Mouse (Mus musculus) layer of hippocampus, adult 8-10 months (tissue): ENCODE results near the gene Tnfsfm13. TPM values are rescaled to one million over a fixed set of nuclear protein-coding genes. Genes with fewer than 3 reads are reported as not detected.
A peak's percentile ranks its signal among the peaks of the same experiment; 100 is the strongest.

ENCODE experiments used
- DNase-seq, 2 experiments: peaks; one replicate each; pipeline ENCODE4 v3.0.0; 2022; ENCODE audit warnings: low spot score in 2 of 2
- total RNA-seq, 4 experiments: library from RNA; stranded (reverse); gene quantifications; 2 replicates each; pipeline ENCODE4 v1.2.4; 2022

Tnfsfm13 gene
- total RNA-seq, 4 experiments from 2014 or later: 0.83 to 2.2 (median 1.3) TPM

- DNase-seq: peak; percentile 95 to 96
Measured at GRCm38 (mm10) chr11:69681314-69682208, 14.3 kb downstream of the Tnfsfm13 start, which contains the start of gene Senp3. Gene Senp3, minus strand, starts transcription at chr11:69682084.

- no peak for DNase-seq
Measured at GRCm38 (mm10) chr11:69680136-69680855, 15.6 kb downstream of the Tnfsfm13 start.

GRCm38 (mm10) chr11:69679144-69679543 lies 16.8 kb downstream of the Tnfsfm13 start:
- no peak for DNase-seq

GRCm38 (mm10) chr11:69672211-69672706 lies 23.6 kb downstream of the Tnfsfm13 start, which contains the start of gene Eif4a1:
Gene Eif4a1, minus strand, starts transcription at chr11:69672423.
- DNase-seq: peak; percentile 100

GRCm38 (mm10) chr11:69671726-69672124 lies 24.2 kb downstream of the Tnfsfm13 start:
- no peak for DNase-seq

GRCm38 (mm10) chr11:69670786-69671725 lies 24.8 kb downstream of the Tnfsfm13 start:
- DNase-seq: peak; percentile 91 to 92

GRCm38 (mm10) chr11:69666665-69667005 lies 29.3 kb downstream of the Tnfsfm13 start:
- DNase-seq: no peak

- DNase-seq: peak; percentile 56 to 73
Measured at GRCm38 (mm10) chr11:69665961-69666664, 29.8 kb downstream of the Tnfsfm13 start, which contains the start of gene Cd68. Gene Cd68, minus strand, starts transcription at chr11:69666153.

GRCm38 (mm10) chr11:69665457-69665960 lies 30.4 kb downstream of the Tnfsfm13 start:
- no peak for DNase-seq

GRCm38 (mm10) chr11:69664841-69665240 lies 31.1 kb downstream of the Tnfsfm13 start:
- no peak for DNase-seq

- no peak for DNase-seq
Measured at GRCm38 (mm10) chr11:69663795-69664194, 32.1 kb downstream of the Tnfsfm13 start.

GRCm38 (mm10) chr11:69662967-69663671 lies 32.8 kb downstream of the Tnfsfm13 start:
- DNase-seq: no peak

GRCm38 (mm10) chr11:69662213-69662966 lies 33.5 kb downstream of the Tnfsfm13 start, which contains the start of gene Mpdu1:
Gene Mpdu1, minus strand, starts transcription at chr11:69662642.
- peak; percentile 94 to 95 for DNase-seq

GRCm38 (mm10) chr11:69661221-69661881 lies 34.5 kb downstream of the Tnfsfm13 start:
- peak in 1 of 2 experiments; percentile 3 for DNase-seq

- DNase-seq: no peak
Measured at GRCm38 (mm10) chr11:69657462-69657881, 38.4 kb downstream of the Tnfsfm13 start.

GRCm38 (mm10) chr11:69656617-69657461 lies 39.1 kb downstream of the Tnfsfm13 start:
- no peak for DNase-seq

GRCm38 (mm10) chr11:69656065-69656455 lies 39.8 kb downstream of the Tnfsfm13 start:
- no peak for DNase-seq
